Mouse (Mus musculus) cerebellum, adult 2 months (tissue): ENCODE measurements at regions not wholly inside any gene's neighbourhood (a gene's known extent, or its start where the extent isn't known, plus 50 kb on each side); places are given as distances from the start of the nearest gene placed in this dataset.

Experiments
- CTCF ChIP-seq: fragments of 200-500 bp; IDR thresholded peaks from 2 replicates; pipeline ENCODE4 v1.5.1; 2011; ENCODE audit warnings: low read depth, mild to moderate bottlenecking, control low read depth, low read length, moderate library complexity, borderline replicate concordance; ENCODE audit not compliant: insufficient read depth
- POLR2A ChIP-seq: fragments of 200-500 bp; IDR thresholded peaks from 2 replicates; pipeline ENCODE4 v1.6.1; 2011; ENCODE audit warnings: low read length, control low read depth, borderline replicate concordance; ENCODE audit not compliant: insufficient read depth

DNA sequence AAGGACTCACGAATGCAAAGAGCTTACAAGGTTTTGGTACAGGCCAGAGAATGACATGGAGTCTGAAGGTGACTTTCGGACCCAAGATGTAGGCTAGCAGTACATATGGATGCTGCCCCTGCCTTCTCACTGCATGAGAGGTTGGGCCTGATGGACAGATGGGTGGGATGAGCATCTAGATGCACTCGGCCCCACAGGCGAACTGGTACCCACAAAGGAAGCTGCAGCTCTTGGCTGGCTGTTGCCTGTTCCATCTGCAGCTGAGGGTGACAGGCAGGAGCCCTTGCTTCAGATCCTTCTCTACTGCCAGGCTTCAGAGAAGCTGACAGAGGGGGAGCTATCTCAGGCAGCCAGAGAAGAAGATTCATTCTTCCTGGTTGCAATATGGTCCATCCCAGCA lies 216.8 kb upstream of the Tas2r119 start:
- TF ChIP-seq POLR2A (no peak), CTCF (no peak)
